Mouse (Mus musculus) hematopoietic stem cell, adult 5-6 weeks (primary cell): ENCODE data around the gene Prr12. TPM values are rescaled to one million over a fixed set of nuclear protein-coding genes. Genes with fewer than 3 reads are reported as not detected.

Experiments used
- ATAC-seq, 2 experiments: fragments of 125-278 bp in 1 of 2; replicated peaks in 1 of 2; 2 replicates each; pipeline ENCODE4 v1.8.0; 2016 to 2017; ENCODE audit warnings: inconsistent platforms in 2 of 2, mild to moderate bottlenecking in 2 of 2, moderate number of reproducible peaks in 2 of 2, low read depth in 1 of 2, moderate TSS enrichment in 1 of 2; ENCODE audit not compliant: low FRiP score in 2 of 2, poor library complexity in 2 of 2, severe bottlenecking in 2 of 2, insufficient read depth in 1 of 2, low TSS enrichment in 1 of 2
- total RNA-seq: library from RNA; stranded (forward); fragments of 172-1452, 232-1000 nt; gene quantifications from 2 replicates; pipeline ENCODE4 v1.2.3, GENCODE M21; 2017

The Prr12 gene
- total RNA-seq, 1 experiment from 2014 or later, result 3.9 TPM

GRCm38 (mm10) chr7:44997940-44998428, 54.7 kb downstream of the Prr12 start:
- 0 out of 4 replicates have a peak, but pooled peaks of 1 of the 2 experiments have one; percentile 1 for ATAC-seq

GRCm38 (mm10) chr7:44997231-44997939, 55.3 kb downstream of the Prr12 start, which contains the start of gene Irf3:
TSS of gene Irf3 (plus strand) at chr7:44997648.
- ATAC-seq, result peak; percentile 89 to 91

GRCm38 (mm10) chr7:44996672-44997071, 56.0 kb downstream of the Prr12 start:
- no peak for ATAC-seq

GRCm38 (mm10) chr7:44986879-44987718, 65.6 kb downstream of the Prr12 start:
- peak; percentile 4 to 10; a peak in 1 of 4 replicates for ATAC-seq

- peak; percentile 89 to 90 for ATAC-seq
Measured at GRCm38 (mm10) chr7:44986192-44986878, 66.3 kb downstream of the Prr12 start, which contains the start of gene Prmt1. TSS of gene Prmt1 (minus strand) at chr7:44986568.

GRCm38 (mm10) chr7:44985595-44986191, 67.0 kb downstream of the Prr12 start:
- no peak; a peak in 1 of 4 replicates for ATAC-seq

GRCm38 (mm10) chr7:44984833-44985164, 67.9 kb downstream of the Prr12 start:
- no peak for ATAC-seq

GRCm38 (mm10) chr7:44983944-44984832, 68.5 kb downstream of the Prr12 start:
- no peak for ATAC-seq

GRCm38 (mm10) chr7:44983085-44983484, 69.6 kb downstream of the Prr12 start:
- peak; percentile 30 to 36; a peak in 2 of 4 replicates for ATAC-seq

GRCm38 (mm10) chr7:44981539-44981938, 71.1 kb downstream of the Prr12 start:
- no peak for ATAC-seq

- no peak for ATAC-seq
Measured at GRCm38 (mm10) chr7:44978300-44978699, 74.4 kb downstream of the Prr12 start.

Other genes starting within 250 kb of the Prr12 start
- gene Nup62, start 236.8 kb downstream of the Prr12 start, total RNA-seq, result 96.9 and 114 TPM in 2 replicates
- gene Il4i1, start 236.5 kb downstream of the Prr12 start, total RNA-seq, result 1.3 TPM in 1 of 2 replicates, not detected in the other
- gene Atf5, start 236.2 kb downstream of the Prr12 start, total RNA-seq, result 3.1 and 3.3 TPM in 2 replicates
- 32.6 and 38.0 TPM in 2 replicates for gene Akt1s1, start 203.9 kb downstream of the Prr12 start, total RNA-seq
- gene Tbc1d17, start 203.8 kb downstream of the Prr12 start, total RNA-seq, result 21.6 and 29.3 TPM in 2 replicates
- gene Pnkp, start 195.7 kb downstream of the Prr12 start, total RNA-seq, result 27.8 and 30.0 TPM in 2 replicates
- 41.8 and 54.1 TPM in 2 replicates for gene Ptov1, start 183.1 kb downstream of the Prr12 start, total RNA-seq
- 6.7 and 11.8 TPM in 2 replicates for gene Med25, start 160.2 kb downstream of the Prr12 start, total RNA-seq
- gene Fuz, start 156.8 kb downstream of the Prr12 start, total RNA-seq, result 33.3 and 39.8 TPM in 2 replicates
- 12.4 and 25.5 TPM in 2 replicates for gene Ap2a1, start 123.4 kb downstream of the Prr12 start, total RNA-seq
- gene Tsks, start 109.7 kb downstream of the Prr12 start, total RNA-seq, result not detected in 2 replicates
- 0.20 TPM in 1 of 2 replicates, not detected in the other for gene Cpt1c, start 78.0 kb downstream of the Prr12 start, total RNA-seq
- gene Prmt1, start 66.3 kb downstream of the Prr12 start, total RNA-seq, result 156 and 185 TPM in 2 replicates
- 75.7 and 137 TPM in 2 replicates for gene Irf3, start 55.2 kb downstream of the Prr12 start, total RNA-seq
- gene Bcl2l12, start 54.2 kb downstream of the Prr12 start, total RNA-seq, result 19.8 and 35.1 TPM in 2 replicates
- gene Scaf1, start 36.5 kb downstream of the Prr12 start, total RNA-seq, result 11.3 and 13.8 TPM in 2 replicates
- 1.9 and 9.0 TPM in 2 replicates for gene Rras, start 34.9 kb downstream of the Prr12 start, total RNA-seq
- gene Nosip, start 9.5 kb upstream of the Prr12 start, total RNA-seq, result 56.2 and 72.8 TPM in 2 replicates
- gene Prrg2, start 9.8 kb upstream of the Prr12 start, total RNA-seq, result 6.6 and 6.7 TPM in 2 replicates
- gene Rcn3, start 39.3 kb upstream of the Prr12 start, total RNA-seq, result 41.8 and 52.6 TPM in 2 replicates
- 15.3 and 23.1 TPM in 2 replicates for gene Fcgrt, start 51.0 kb upstream of the Prr12 start, total RNA-seq
- gene Rps11, start 71.6 kb upstream of the Prr12 start, total RNA-seq, result 1,545 and 1,649 TPM in 2 replicates
- 3,499 and 4,043 TPM in 2 replicates for gene Rpl13a, start 75.9 kb upstream of the Prr12 start, total RNA-seq
- gene Gm45713, start 83.3 kb upstream of the Prr12 start, total RNA-seq, result 0.35 and 0.56 TPM in 2 replicates
- gene Flt3l, start 83.6 kb upstream of the Prr12 start, total RNA-seq, result 15.7 and 18.9 TPM in 2 replicates
- 38.0 and 60.7 TPM in 2 replicates for gene Pih1d1, start 101.4 kb upstream of the Prr12 start, total RNA-seq
- 25.0 and 32.6 TPM in 2 replicates for gene Aldh16a1, start 101.7 kb upstream of the Prr12 start, total RNA-seq
- gene Slc17a7, start 111.1 kb upstream of the Prr12 start, total RNA-seq, result 1.0 TPM in 1 of 2 replicates, not detected in the other
- gene Gfy, start 126.7 kb upstream of the Prr12 start, total RNA-seq, result not detected in 2 replicates
- not detected in 2 replicates for gene Pth2, start 128.1 kb upstream of the Prr12 start, total RNA-seq
- 0.60 and 0.75 TPM in 2 replicates for gene Ccdc155, start 152.0 kb upstream of the Prr12 start, total RNA-seq
- gene Dkkl1, start 159.3 kb upstream of the Prr12 start, total RNA-seq, result 37.0 TPM in 2 replicates
- 5.1 and 9.9 TPM in 2 replicates for gene Tead2, start 162.9 kb upstream of the Prr12 start, total RNA-seq
- gene Cd37, start 186.2 kb upstream of the Prr12 start, total RNA-seq, result 76.4 and 103 TPM in 2 replicates
- not detected in 2 replicates for gene Slc6a16, start 188.2 kb upstream of the Prr12 start, total RNA-seq
- gene Slc6a21, start 224.6 kb upstream of the Prr12 start, total RNA-seq, result 0.19 TPM in 1 of 2 replicates, not detected in the other